Mouse (Mus musculus) 3134 (cell line): ENCODE results near the gene Polg2.
"Not testable (repeated sequence)": the region's sequence is repeated elsewhere in the genome, so short reads cannot be mapped to it uniquely, and the experiment has no call there.

Source experiments
- DNase-seq: peaks from one replicate; pipeline ENCODE4 v3.0.0-alpha.2; 2011; ENCODE audit warnings: low spot score; ENCODE audit not compliant: insufficient read length; ENCODE audit errors: extremely low read depth

Gene Polg2

DNA sequence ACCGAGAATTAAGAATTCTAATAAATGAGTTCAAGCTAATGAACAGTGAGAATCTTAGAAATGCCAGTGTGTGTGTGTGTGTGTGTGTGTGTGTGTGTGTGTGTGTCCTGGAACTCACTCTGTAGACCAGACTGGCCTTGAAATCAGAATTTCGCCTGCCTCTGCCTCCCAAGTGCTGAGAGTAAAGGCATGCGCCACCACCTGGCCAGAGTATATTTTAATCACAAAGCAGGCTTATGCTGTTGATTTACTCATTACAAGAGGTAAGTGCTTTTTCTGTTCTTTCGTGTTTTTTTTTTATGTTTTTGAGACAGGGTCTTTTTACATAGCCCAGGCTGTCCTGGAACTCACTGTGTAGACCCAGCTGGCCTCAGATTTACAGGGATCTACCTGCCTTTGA is 14.5 kb upstream of the Polg2 start:
- DNase-seq: no peak

DNA sequence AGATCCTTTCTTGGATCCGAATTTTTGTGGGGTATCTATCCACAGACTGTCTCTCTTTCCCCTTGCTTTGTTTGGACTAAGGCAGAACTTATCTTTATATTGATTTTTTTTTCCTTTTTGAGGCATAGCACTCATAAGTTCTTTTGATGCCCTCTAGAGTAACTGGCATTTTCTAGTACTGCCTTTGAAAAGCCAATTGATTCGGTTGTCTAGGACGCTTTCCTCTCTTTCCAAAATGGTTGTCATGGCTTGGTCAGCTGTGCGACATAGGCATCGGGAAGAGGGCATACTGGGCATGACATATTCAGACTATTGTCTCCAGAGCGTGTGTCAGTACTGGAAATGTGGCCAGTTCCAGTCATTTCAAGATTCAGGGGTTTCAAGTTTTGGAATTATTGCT is 10.3 kb upstream of the Polg2 start:
- no peak for DNase-seq

DNA sequence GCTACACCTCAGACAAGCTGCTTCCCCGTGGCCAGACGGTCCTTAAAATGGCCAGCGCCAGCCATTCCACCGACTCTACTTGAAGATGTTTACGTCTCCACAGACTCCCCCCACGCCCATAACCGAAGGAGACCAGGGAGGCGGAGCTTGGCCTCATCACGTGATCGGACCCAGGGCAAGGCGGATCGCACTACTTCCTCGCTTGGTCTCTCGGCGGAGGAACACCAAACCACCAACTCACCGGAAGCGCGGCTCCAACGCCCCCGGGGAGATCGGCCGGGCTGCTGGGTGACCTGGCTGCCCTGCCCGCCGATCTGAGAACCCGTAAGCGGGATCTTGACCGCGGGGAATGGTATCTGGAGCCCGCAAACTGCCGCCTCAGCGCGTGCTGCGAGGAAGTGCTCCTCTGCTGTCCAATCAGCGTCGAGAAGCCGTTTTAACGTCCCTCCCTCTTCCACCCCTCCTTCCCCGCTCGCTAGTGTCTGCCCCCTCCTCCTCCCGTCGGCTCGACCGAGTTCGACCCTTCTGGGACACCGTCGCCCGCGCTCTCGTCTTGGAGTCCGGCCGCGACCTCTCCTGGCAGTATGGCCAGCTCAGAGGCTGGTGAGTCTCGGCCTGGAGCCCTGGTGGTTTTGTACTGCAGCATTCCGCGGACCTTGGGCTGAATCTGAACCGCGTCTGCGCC is 9.6 kb upstream of the Polg2 start, which contains the start of the genes Ddx5 and Cep95:
TSS of gene Ddx5 (minus strand) at position 411 of the 685 bp plus-strand sequence.
TSS of gene Cep95 (plus strand) at position 478 of the 685 bp plus-strand sequence.
- peak; percentile 99 for DNase-seq

DNA sequence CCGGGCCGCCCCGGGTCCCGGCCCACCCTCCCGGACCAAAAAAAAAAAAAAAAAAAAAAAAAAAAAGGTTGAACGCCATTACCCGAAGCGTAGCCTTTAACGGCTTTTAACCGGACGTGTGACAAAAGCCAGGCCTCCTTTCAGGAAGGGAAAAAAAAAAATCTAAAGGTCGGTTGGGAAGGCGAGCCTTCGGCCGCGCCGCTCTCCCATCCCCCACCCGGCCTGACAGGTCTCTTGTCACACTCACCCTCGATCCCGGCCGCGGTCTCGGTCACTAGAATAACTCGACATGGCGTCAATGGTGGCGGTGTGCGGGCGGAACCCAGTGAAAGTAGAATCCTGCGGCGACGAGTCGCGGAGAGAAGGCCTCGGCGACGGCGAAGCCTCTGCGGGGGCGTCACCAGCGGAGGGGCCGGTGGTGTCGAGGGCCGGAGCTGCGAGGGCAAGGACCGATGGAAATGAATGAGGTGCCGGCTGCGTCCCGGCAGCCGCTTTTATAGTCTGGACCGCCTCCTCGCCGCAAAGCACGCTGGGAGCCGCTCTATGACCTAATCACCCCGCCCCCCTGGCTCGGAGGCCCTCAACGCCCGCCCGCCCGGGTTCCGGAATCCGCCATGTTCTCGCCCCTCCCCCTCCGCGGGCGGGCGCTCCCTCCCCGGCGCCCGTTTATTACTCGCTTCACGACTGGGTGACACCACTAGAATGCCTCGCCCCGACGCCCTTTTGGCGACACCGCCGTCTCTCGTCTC is 8.9 kb upstream of the Polg2 start:
- DNase-seq: peak; percentile 97

DNA sequence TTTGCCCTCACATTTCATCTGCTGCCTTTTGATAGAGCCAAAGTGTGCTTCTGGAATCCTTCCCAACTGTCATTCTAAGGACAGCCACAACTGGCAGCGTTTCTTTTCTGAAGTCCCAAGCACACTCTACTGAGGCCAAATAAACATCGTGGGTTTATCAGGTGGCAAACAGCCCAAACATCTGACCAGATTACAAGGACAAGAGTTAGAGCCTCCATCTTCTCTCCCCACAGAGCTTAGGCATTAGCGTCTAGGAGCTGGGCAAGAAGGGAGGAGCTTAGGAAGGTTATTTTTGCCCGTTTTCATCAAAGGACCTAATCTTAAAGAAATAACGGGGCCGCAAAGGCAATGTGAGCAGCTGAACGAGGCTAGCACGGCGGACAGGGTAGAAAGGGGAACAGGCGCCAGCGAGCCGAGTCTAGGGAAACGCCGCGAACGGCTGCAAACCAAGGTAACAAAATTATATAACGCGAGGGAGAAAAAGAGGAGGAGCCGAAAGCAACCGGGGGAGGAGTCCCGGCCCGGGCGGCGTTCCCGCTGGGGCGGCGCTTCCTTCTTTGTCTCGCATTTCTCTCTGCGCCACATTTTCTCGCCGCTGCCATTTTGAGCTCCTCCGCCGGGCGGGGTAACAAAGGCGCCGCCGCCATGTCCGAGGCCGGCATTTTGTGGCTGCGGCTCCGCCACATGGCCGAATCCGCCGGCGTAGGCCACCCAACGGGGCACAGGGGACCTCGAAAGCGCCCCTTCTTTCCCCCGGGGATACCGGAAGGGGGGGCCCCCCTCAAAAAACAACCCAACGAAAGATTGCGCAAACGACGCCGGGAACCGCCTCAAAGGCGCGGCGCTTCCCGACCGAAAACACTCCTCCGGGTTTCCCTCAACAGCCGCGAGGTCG is 8.0 kb upstream of the Polg2 start:
- DNase-seq: peak; percentile 91

DNA sequence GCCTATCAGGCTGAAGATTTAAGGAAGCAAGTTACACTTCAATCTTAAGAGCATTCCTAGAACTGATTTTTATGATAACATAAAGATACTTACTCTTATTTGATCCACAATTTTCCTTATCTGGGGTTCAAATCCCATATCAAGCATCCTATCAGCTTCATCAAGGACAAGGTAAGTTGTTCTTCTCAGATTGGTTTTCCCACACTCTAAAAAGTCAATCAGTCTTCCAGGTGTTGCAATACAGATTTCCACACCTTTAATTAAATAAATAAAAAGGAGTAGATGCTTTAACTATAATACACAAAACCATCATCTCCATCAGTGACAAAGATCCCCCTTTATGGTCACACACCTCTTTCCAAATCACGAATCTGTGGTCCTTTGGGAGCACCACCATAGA is 5.7 kb upstream of the Polg2 start:
- no peak for DNase-seq

DNA sequence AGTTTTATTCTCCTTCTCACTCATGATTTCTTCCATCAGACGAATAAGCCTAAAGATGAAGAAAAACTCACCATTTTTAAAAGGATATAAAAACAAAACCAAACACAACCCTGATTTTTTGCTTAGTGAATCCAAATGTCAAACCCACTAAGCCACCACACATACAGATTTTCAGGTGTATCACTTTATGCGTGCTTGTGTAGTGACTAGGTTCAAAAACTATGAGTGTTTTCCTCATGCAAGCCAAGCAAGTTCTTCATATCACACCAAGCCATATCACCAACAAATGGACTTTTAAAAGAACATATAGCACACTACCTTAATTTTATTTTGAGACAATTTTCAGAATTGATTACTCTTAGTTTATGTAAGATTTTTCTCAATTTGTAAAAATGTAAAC is 5.1 kb upstream of the Polg2 start:
- DNase-seq: no peak

DNA sequence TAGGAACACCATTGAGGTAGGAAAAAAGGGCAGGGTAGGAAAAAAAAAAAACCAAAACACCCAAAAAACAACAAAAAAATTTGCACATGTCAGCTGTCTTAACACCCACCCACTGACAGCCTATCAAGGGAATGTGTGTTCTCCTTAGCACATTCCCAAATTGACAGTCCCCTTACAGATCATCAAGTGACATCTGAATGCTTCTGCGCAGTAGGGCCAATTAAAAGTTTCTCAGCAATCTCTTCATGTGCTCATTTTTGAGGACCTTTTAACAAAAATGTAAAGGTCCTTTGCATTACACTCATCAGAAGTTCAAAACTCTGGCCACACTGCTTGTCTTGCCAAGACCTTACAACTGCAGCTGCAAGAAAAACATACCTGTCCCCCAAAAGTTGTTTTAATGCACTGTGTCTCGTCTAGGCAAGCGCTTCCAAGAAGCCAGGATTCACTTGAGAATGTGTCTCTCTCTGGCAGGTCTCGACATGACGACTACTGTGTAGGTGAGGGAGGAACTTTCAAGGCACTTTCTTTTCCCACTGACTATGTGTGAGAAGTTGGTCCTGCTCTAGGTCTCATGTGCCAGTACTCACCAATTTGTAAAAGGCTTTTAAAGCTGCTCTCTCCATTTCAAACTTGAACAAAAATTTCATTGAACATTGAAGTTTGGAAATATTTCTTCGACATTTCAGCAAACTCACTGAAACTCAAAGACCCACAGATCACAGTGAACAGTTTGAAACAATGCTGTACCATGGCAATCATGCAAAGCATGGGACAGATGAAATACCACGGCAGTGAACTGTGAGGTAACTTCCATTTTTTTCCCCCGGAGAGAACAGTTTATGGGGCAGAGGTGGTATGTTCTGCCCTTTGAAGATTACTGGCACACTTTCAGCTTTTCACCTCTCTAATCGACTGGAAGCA is 3.8 kb upstream of the Polg2 start:
- no peak for DNase-seq

DNA sequence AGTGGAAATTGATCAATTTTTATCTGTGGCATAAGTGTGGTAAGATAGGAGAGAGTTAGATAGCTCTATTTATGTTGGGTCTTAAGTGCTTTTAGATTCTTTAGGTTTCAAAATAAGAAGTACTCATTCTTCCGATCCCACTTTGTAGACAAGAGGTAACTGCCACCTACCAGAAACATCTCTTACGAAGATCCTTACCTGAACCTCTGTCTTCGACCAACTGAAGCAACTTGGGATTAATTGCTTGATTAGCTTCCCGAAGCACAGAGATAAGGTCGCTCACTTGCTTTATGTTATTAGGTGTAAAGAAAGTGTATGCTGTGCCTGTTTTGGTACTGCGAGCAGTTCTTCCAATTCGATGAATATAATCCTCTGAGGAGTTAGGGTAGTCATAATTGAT is 2.9 kb upstream of the Polg2 start:
- not testable (repeated sequence) for DNase-seq

DNA sequence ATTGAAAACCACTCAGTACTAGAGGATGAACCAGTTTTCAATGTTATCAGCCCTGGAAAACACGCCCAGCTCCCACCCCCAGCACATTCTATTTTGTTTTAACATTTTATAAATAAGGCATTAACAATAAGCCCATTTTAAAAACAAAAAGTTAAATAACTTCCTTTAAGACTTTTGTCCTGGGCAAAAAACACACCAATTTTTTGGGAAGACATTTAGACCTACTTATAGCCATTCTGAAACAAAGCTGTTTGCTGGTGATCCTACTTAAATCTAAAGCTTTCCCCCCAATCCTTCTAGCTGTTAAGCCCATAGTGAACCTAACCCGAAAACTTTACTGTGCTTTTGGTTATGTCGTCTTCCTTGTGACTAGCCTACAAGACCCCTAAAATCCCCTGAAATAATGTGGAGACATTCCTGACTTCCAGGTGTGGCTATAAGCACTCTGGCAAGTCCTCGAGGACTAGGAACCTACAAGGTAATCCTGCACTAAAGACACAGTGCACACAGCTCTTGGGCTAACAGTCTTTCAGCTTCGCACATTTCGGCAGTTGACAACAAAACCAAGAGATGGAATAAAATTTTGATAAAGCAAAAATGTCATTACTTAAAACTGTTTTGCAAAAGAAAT is 1.4 kb upstream of the Polg2 start:
- DNase-seq: no peak

DNA sequence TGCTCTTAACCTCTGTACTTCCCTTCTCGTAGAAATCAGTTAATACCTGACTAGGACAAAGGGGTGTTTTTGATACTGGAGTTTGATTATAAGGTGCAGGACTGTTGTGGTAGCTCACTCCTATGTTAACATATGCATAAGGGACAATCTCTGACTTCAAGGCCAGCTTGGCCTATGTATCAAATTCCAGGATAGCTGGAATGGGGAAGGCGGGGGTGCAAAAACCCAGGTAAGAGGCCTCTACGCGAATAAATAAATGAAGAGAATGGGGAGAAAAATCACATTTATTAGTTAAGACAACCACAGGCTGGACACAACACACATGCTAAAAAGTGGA is 720 bp upstream of the Polg2 start:
- no peak for DNase-seq

DNA sequence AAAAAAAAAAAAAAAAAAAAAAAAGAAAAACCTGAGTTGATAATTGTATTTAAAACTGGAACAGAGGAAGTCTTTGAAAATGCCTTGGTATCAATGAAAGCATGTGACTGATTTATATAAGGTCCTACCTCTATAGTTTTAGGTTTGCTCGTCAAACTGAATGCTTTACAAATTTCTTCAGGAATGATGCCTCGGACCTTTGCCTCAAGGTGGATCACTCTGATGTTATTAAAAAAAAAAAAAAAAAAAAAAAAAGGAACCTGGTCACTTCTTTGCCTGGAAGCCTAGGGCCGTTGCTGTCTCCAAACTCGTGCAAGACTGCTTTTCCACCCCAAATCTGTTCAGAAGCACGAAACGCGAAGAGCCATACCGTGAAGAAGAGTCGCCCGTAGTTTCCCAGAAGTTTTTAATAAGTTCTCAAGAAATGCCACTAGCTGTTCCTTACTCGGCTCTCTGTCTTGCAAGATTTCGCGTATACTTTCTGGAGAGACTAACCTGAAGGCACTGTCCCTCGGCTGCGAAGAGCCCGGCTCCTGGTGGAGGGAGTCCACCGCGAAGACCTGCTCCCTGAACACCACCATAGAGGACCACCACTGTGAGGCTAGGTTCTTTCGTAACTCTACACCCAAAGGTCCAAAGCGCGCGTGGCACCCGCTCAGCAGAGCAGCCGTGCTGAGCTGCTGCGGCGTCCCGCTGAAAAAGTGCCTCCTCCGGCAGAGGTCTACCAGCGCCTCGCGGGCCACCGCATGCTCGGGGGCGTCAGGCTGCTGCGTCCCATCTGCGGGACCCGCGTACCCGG is 549 bp downstream of the Polg2 start:
- no peak for DNase-seq

DNA sequence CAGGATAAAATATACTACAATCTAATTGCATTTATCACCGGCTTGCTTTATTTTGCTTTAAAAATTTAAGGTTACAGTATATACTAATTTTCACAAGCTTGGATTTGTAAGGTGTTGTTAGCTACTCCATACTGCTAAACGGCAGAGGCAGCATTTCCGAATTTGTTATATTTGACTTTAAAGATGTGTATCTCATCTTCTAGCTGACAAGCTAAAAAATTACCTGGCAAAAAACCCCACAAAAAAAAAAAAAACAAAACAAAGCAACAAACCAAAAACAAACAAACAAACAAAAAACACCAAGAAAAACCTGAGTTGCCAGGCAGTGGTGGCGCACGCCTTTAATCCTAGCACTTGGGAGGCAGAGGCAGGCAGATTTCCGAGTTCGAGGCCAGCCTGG is 1.2 kb downstream of the Polg2 start:
- DNase-seq: no peak

DNA sequence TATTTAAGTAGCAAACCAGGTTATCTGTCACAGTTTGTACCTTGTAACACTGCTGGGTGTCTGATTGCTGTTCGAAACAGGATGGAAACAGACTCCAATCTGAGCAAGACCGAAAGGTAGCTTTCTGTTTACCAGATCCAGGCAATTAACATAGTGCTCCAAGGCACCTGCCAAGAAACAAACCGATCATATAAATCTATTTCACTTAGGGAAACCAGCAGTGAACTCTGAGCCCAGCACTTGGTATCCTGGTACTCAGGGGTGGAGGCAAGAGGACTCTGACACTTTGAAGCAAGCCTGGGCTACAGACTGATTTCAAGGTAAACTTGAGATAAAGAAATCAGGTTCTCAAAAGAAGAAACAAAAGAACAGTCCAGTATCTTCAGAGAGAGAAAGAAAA is 1.9 kb downstream of the Polg2 start:
- DNase-seq: no peak

DNA sequence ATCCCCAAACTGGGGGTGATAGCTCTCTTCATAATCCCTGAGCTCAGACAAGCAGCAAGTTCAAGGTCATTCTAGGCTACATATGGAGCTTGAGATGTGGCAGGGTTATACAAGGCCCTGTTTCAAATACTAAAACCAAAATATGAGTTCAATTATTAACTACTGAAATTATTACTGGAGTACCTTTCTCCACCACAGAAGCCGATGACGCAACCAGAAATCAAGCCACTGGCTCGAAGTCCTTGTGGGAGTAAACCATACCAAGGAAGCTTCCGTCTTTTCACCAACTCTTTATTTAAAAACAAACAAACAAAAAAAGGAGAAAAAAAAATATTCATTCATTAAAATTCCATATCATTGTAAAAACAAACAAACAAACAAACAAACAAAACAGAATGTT is 2.4 kb downstream of the Polg2 start:
- DNase-seq: no peak

DNA sequence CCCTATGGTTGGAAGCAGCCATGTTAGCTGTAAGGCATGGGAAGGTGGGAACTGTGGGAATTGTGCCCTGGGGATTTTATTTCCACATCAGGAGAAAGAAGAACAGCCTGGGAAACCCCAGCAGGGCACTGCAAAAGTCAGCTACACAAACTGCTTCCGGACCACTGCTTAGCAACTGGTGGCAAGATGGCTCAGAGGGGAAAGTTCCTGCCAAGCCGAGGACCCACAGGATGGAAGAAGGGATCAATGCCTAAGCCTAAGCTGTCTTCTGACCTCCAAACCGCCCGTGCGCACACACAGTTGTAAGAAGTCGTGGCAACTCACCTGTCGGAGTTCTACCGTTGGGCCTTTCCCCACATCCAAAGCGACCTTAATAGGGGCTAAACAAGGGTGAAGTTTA is 6.3 kb downstream of the Polg2 start:
- DNase-seq: no peak

DNA sequence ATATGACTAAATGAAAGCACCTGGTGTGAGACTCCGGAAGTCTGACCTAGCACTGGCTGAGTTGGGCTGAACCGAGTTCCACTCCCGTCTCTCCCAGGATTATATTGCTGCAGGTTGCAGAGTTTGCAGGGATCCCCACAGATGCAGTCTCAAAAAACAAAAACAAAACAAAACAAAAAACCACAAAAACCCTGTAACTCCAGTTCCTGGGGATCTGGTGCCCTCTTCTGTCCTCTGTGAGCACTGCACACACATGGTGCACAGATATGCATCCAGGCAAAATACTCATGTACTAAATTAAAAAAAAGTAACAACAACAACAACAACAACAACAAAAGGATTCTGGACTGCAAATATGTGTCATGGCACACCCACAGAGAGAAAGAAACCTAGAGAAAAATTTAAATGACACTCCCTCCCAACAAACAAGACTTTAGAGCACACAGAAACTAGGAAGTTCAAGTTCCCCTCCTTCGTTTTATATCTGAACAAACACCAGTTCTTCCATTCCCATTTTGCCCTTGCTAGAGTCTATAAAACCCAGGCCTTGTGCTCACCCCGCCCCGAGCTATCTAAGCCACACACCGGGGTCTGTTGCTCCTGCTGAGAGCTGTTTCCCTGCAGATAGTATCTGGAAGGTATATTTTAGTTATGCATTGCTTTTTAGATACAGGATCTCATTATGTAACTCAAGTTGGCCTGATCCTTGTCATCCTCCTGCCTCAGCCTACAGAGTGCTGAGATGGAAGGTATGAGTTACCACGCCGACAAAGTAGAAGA is 9.0 kb downstream of the Polg2 start:
- DNase-seq: no peak

DNA sequence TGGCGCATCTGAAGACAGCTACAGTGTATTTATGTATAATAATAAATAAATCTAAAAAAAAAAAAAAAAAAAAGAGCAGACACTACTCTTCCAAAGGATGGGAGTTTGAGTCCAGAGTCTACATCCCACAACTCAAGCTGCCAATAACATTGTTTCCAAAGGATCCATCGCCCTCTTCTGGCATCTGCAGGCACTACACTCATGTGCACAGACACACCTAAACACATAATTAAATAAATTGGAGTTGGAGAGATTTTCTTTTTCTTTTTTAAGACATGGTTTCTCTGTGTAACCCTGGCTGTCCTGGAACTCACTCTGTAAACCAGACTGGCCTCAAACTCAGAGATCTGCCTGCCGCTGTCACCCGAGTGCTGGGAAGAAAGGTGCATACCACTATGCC is 11.8 kb downstream of the Polg2 start:
- DNase-seq: no peak
